8 mouse cellular contexts compared by ENCODE assay signal in genomic region chr2:102450248-102450760, GRCm38 (mm10). TPM values are rescaled to one million over a fixed set of nuclear protein-coding genes. Genes with fewer than 3 reads are reported as not detected.
DNase-seq lines count a peak whose midpoint lies in the region; ATAC-seq lines count a peak whose summit lies in the region.

No protein-coding gene starts in this region.

- peak; percentile 13; the same call in 1 of the 2 replicates for ATAC-seq in megakaryocyte-erythroid progenitor cell, adult 5-6 weeks (replicated peaks; ENCODE audit: low FRiP score, low TSS enrichment, poor library complexity, severe bottlenecking)
- no peak for ATAC-seq in erythroid progenitor cell, adult 5-6 weeks (replicated peaks; ENCODE audit: low FRiP score, poor library complexity, severe bottlenecking)

- DNase-seq in adrenal gland, postnatal 25 days = peak; percentile 64
- DNase-seq in embryo, embryonic 10.5 days (ENCODE audit: low spot score) = peak; percentile 74
- peak; percentile 40 for DNase-seq in gastrocnemius, postnatal 25 days
- DNase-seq in induced T-regulatory cell, adult 2 months (ENCODE audit: low read depth) = peak; percentile 5
- peak; percentile 62 to 67 for DNase-seq in left cerebral cortex, postnatal 25 days (ENCODE audit: low spot score in 2 of 2)
- peak; percentile 65 for DNase-seq in right cerebral cortex, postnatal 25 days

- intact Hi-C loops in left cerebral cortex, postnatal 25 days (cut with DNase I) = loop anchor here (1.0 to 10.0 kb wide), 6 partner anchors 50 to 746 kb away; partner anchors contain the start of gene Ldlrad3

RNA-seq across cellular contexts. Expression of gene Fjx1, which starts 2.0 kb away (rescaled TPM):
- total RNA-seq in adrenal gland, postnatal 25 days (2021) = 0.52 and 0.86 TPM in 2 replicates
- total RNA-seq in gastrocnemius, postnatal 25 days (2021) = 1 to 10 TPM in 1 of 2 experiments, under 1 TPM in 1; 0.77 to 1.0 TPM
- total RNA-seq in left cerebral cortex, postnatal 25 days (2021) = 10 to 100 TPM; 68.4 to 83.1 TPM
- not detected in 2 replicates for total RNA-seq in megakaryocyte-erythroid progenitor cell, adult 5-6 weeks (2014; fragmentation: Nextera tagmentation)
- total RNA-seq in megakaryocyte-erythroid progenitor cell, adult 5-6 weeks (2017) = not detected in 2 replicates
- total RNA-seq in erythroid progenitor cell, adult 5-6 weeks (2015; ENCODE audit: low replicate concordance) = not detected in 2 replicates
- not detected in 2 replicates for total RNA-seq in erythroid progenitor cell, adult 5-6 weeks (2017; ENCODE audit: low replicate concordance)

RNA-seq across cellular contexts. Expression of gene Trim44, which starts 42.7 kb away (rescaled TPM):
- total RNA-seq in adrenal gland, postnatal 25 days (2021) = 69.1 and 70.1 TPM in 2 replicates
- 10 to 100 TPM; 13.5 to 13.9 TPM for total RNA-seq in gastrocnemius, postnatal 25 days (2021)
- 100 to 1,000 TPM; 176 to 181 TPM for total RNA-seq in left cerebral cortex, postnatal 25 days (2021)
- total RNA-seq in megakaryocyte-erythroid progenitor cell, adult 5-6 weeks (2014; fragmentation: Nextera tagmentation) = 34.9 and 37.2 TPM in 2 replicates
- total RNA-seq in megakaryocyte-erythroid progenitor cell, adult 5-6 weeks (2017) = 34.0 and 45.1 TPM in 2 replicates
- 25.2 and 26.3 TPM in 2 replicates for total RNA-seq in erythroid progenitor cell, adult 5-6 weeks (2015; ENCODE audit: low replicate concordance)
- total RNA-seq in erythroid progenitor cell, adult 5-6 weeks (2017; ENCODE audit: low replicate concordance) = 21.8 and 23.6 TPM in 2 replicates

Comparison
In these comparisons a context has a peak if more than half of its experiments do, and no peak if none do; other contexts are left out.
1. DNase-seq: peak in every context shown above with its lines; median percentile 74 in embryo, embryonic 10.5 days; 65 in right cerebral cortex, postnatal 25 days; 64 in left cerebral cortex, postnatal 25 days; 64 in adrenal gland, postnatal 25 days; 40 in gastrocnemius, postnatal 25 days; 5 in induced T-regulatory cell, adult 2 months.
2. RNA of gene Fjx1, which starts 2.0 kb away (total RNA-seq): 68.4 to 83.1 TPM in left cerebral cortex, postnatal 25 days; 0.77 to 1.0 TPM in gastrocnemius, postnatal 25 days, 0.52 to 0.86 TPM in adrenal gland, postnatal 25 days, not detected in megakaryocyte-erythroid progenitor cell, adult 5-6 weeks and not detected in erythroid progenitor cell, adult 5-6 weeks; every median in the first group is over 10 times any median in the second.